Mouse (Mus musculus): ENCODE results near the gene Pygb.

DNA sequence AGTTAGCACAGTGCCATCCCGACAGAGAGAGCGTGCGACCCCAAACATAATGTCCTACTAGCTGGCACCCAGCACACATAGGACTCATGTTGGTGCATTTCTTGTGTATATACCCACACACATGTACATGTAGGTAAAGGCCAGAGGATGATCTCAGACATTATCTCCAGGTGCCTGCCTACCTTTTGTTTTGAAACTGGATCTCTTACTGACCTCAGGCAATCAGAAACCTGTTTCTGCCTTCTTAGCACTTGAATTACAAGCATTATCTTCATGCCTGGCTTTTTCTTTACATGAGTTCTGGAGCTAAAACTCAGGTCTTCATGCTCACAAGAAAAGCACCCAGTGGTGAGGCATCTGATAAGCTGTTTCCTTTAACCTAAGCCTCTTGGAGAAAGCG is 49.4 kb downstream of the Pygb start:
- TF ChIP-seq CTCF (conservative IDR thresholded peaks at IDR 0.05; ENCODE audit: low read length) (no peak), NANOG (IDR thresholded peaks at IDR 0.05; ENCODE audit: borderline replicate concordance, low read length) (no peak)
